In genomic region chr12:4599713-4600112, GRCm38 (mm10) we compare ENCODE assay signal across 28 mouse cellular contexts. TPM values are rescaled to one million over a fixed set of nuclear protein-coding genes. Genes with fewer than 3 reads are reported as not detected.
DNase-seq lines count a peak whose midpoint lies in the region; ATAC-seq and TF ChIP-seq lines count a peak whose summit lies in the region.
"Had no signal": no experiment of that assay in that cellular context is flagged by ENCODE, and none has a peak within 500 bp of the region (broad histone marks: within the 10 kb centered on the region; RNA-seq: fewer than 3 reads in every experiment).

No protein-coding gene starts in this region.

- WGBS in small intestine, adult 2 months, result 58% methylated on average over 4 of the region's 4 CpGs

- no peak for TF ChIP-seq POLR2A in CH12.LX (IDR thresholded peaks at IDR 0.05; ENCODE audit: low read depth, low read length)
- TF ChIP-seq POLR2A in small intestine, adult 2 months (IDR thresholded peaks at IDR 0.05; ENCODE audit: low read depth, low read length), result no peak

- dilution Hi-C loops in CH12.LX (cut with MboI; ENCODE audit: extremely low pct_ligation_motif_present, extremely low pct_unique_long_range_greater_than_20kb, low sequenced_read_pairs), result no loop called here

- peak overlapping the region; percentile 46; the same call in 1 of the 2 replicates for H3K4me2 ChIP-seq in CH12.LX (ENCODE audit: insufficient read depth, low read depth, poor library complexity, severe bottlenecking)
- H3K4me2 ChIP-seq: embryonic facial prominence, embryonic 13.5 days; forebrain, embryonic 13.5 days; heart, embryonic 11.5 days; hindbrain, embryonic 12.5 days had no signal

- peak; percentile 46 for ATAC-seq in granulocyte monocyte progenitor cell, adult 5-6 weeks (replicated peaks; ENCODE audit: poor library complexity, severe bottlenecking)
- ATAC-seq: forebrain, embryonic 13.5 days; forebrain, postnatal 0 days; hindbrain, embryonic 16.5 days had no signal

- TF ChIP-seq CTCF in layer of hippocampus, adult 2 months (conservative IDR thresholded peaks at IDR 0.05), result no peak
- TF ChIP-seq CTCF in CH12.LX (conservative IDR thresholded peaks at IDR 0.05 in 1 of 2, IDR thresholded peaks at IDR 0.05 in 1 of 2; ENCODE audit: low read depth in 2 of 2, low read length in 2 of 2), result no peak
- TF ChIP-seq CTCF in small intestine, adult 2 months (IDR thresholded peaks at IDR 0.05; ENCODE audit: extremely low read depth, insufficient read length, insufficient replicate concordance, low read depth, low read length), result no peak

- TF ChIP-seq RAD21 in CH12.LX (IDR thresholded peaks at IDR 0.05; ENCODE audit: low read depth, low read length), result no peak

- no peaks in the 10 kb centered on the region for H3K27me3 ChIP-seq in CH12.LX (replicated peaks)
- H3K27me3 ChIP-seq in small intestine, adult 2 months (ENCODE audit: control insufficient read depth, insufficient read depth, low read length), result no peaks in the 10 kb centered on the region
- H3K27me3 ChIP-seq: embryonic facial prominence, embryonic 13.5 days; forebrain, embryonic 13.5 days; hindbrain, embryonic 12.5 days; intestine, embryonic 15.5 days had no signal

- H3K79me2 ChIP-seq in CH12.LX (replicated peaks; ENCODE audit: control insufficient read depth, extremely low read depth, insufficient read depth, poor library complexity, severe bottlenecking), result peaks cover 41% of the 10 kb centered on the region

- intact Hi-C loops in left cerebral cortex, postnatal 10 days (cut with DNase I), result no loop called here

- H3K9me3 ChIP-seq in CH12.LX (replicated peaks; ENCODE audit: low read length), result no peaks in the 10 kb centered on the region
- H3K9me3 ChIP-seq: embryonic facial prominence, embryonic 13.5 days; forebrain, embryonic 13.5 days; hindbrain, embryonic 12.5 days; intestine, embryonic 15.5 days had no signal

- H3K4me3 ChIP-seq in layer of hippocampus, adult 2 months, result no peak overlapping the region
- H3K4me3 ChIP-seq in CH12.LX (replicated peaks in 1 of 3; ENCODE audit: low read depth in 2 of 3, low read length in 2 of 3, poor library complexity in 1 of 3), result no peak overlapping the region
- no peak overlapping the region for H3K4me3 ChIP-seq in small intestine, adult 2 months (ENCODE audit: low read depth, low read length)
- H3K4me3 ChIP-seq: embryonic facial prominence, embryonic 13.5 days; forebrain, embryonic 13.5 days; gastrocnemius, adult 2 months; hindbrain, embryonic 12.5 days; intestine, embryonic 15.5 days had no signal

- TF ChIP-seq EP300 in CH12.LX (IDR thresholded peaks at IDR 0.05; ENCODE audit: low read length), result peak; percentile 73

- peaks cover 0 to 13% of the 10 kb centered on the region in 2 experiments for H3K36me3 ChIP-seq in CH12.LX (replicated peaks in 1 of 2; ENCODE audit: control insufficient read depth in 1 of 2, insufficient read depth in 1 of 2, low read length in 1 of 2)
- H3K36me3 ChIP-seq in small intestine, adult 2 months (ENCODE audit: control insufficient read depth, insufficient read depth, low read length), result peaks cover 2% of the 10 kb centered on the region; the same call in 1 of the 2 replicates
- H3K36me3 ChIP-seq: embryonic facial prominence, embryonic 13.5 days; hindbrain, embryonic 12.5 days; intestine, embryonic 15.5 days had no signal

- in situ Hi-C loops in CH12.LX (cut with MboI; ENCODE audit: low pct_ligation_motif_present, low pct_unique_long_range_greater_than_20kb, low sequenced_read_pairs), result no loop called here

- no peak for DNase-seq in layer of hippocampus, adult 2 months (ENCODE audit: low spot score in 2 of 2)
- DNase-seq in layer of hippocampus, adult 9-11 months, result no peak
- peak; percentile 33 for DNase-seq in CH12.LX (ENCODE audit: extremely low read depth)
- no peak for DNase-seq in left cerebral cortex, adult 9 months (ENCODE audit: low spot score in 2 of 2)
- no peak for DNase-seq in left cerebral cortex, postnatal 10 days (ENCODE audit: extremely low spot score in 1 of 2, low spot score in 2 of 2)
- DNase-seq: adrenal gland, adult 8-10 months; B cell, adult 2 months; cerebellum, adult 11-12 months; cerebellum, adult 9-10 months; cerebellum, postnatal 25 days; forebrain, postnatal 0 days; gastrocnemius, adult 2 months; gastrocnemius, postnatal 25 days; heart, adult 11 months; heart, postnatal 36 days; kidney, adult 18-20 months had no signal

- H3K9ac ChIP-seq in CH12.LX (ENCODE audit: insufficient read depth, low read depth), result no peak overlapping the region
- H3K9ac ChIP-seq: embryonic facial prominence, embryonic 13.5 days; forebrain, embryonic 13.5 days; forebrain, postnatal 0 days; hindbrain, embryonic 12.5 days; intestine, embryonic 15.5 days had no signal

- H3K4me1 ChIP-seq in CH12.LX (ENCODE audit: control insufficient read depth in 1 of 2, insufficient read depth in 2 of 2), result peaks cover 11 to 64% of the 10 kb centered on the region in 2 experiments
- peaks cover 6% of the 10 kb centered on the region; the same call in 1 of the 2 replicates for H3K4me1 ChIP-seq in small intestine, adult 2 months (ENCODE audit: control insufficient read depth, insufficient read depth, insufficient read length, low read length)
- H3K4me1 ChIP-seq: embryonic facial prominence, embryonic 13.5 days; hindbrain, embryonic 12.5 days had no signal

- H3K27ac ChIP-seq in layer of hippocampus, adult 2 months, result 0 out of 2 replicates have a peak overlapping the region, but pooled peaks have one; percentile 18
- H3K27ac ChIP-seq in CH12.LX (ENCODE audit: insufficient read depth, low read depth), result no peak overlapping the region
- peak overlapping the region; percentile 34 for H3K27ac ChIP-seq in small intestine, adult 2 months (ENCODE audit: insufficient read depth, low read depth, low read length)
- H3K27ac ChIP-seq: embryonic facial prominence, embryonic 13.5 days; forebrain, embryonic 13.5 days; hindbrain, embryonic 12.5 days had no signal

TF ChIP-seq in CH12.LX, 34 proteins besides CTCF, POLR2A, EP300 and RAD21:
- TF ChIP-seq TCF12 (IDR thresholded peaks at IDR 0.05; ENCODE audit: low read depth, low read length), result no peak
- TF ChIP-seq MEF2A (IDR thresholded peaks at IDR 0.05; ENCODE audit: borderline replicate concordance, low read depth, low read length), result peak; percentile 62; the same call in 1 of the 2 replicates
- no peak for TF ChIP-seq GABPA (IDR thresholded peaks at IDR 0.05; ENCODE audit: insufficient replicate concordance, low read depth, low read length)
- no peak for TF ChIP-seq NRF1 (IDR thresholded peaks at IDR 0.05; ENCODE audit: low read depth, low read length)
- peak; percentile 55; the same call in 1 of the 2 replicates for TF ChIP-seq IRF4 (IDR thresholded peaks at IDR 0.05; ENCODE audit: low read depth, low read length)
- TF ChIP-seq JUN (IDR thresholded peaks at IDR 0.05; ENCODE audit: insufficient read depth, low read depth, low read length), result peak; percentile 27; the same call in 1 of the 2 replicates
- TF ChIP-seq JUND (conservative IDR thresholded peaks at IDR 0.05; ENCODE audit: low read depth, low read length), result peak; percentile 64
- TF ChIP-seq POLR2AphosphoS2 (IDR thresholded peaks at IDR 0.05; ENCODE audit: low read depth, low read length), result no peak
- TF ChIP-seq BHLHE40 (IDR thresholded peaks at IDR 0.05; ENCODE audit: low read depth, low read length), result 0 out of 2 replicates have a peak, but pooled peaks have one; percentile 19

RNA-seq across cellular contexts. Expression of gene Gm3625, which starts 7.0 kb away (rescaled TPM):
- total RNA-seq in layer of hippocampus, adult 2 months (2021), result not detected
- total RNA-seq in CH12.LX (2012; rRNA removed), result not detected in 2 replicates
- total RNA-seq in CH12.LX (2014; rRNA removed), result not detected in 2 replicates
- polyA plus RNA-seq in CH12.LX (2012; ENCODE audit: insufficient read length, low read depth), result not detected in 2 replicates
- total RNA-seq in granulocyte monocyte progenitor cell, adult 5-6 weeks (2014; fragmentation: Nextera tagmentation), result not detected in 2 replicates
- not detected in 2 replicates for total RNA-seq in granulocyte monocyte progenitor cell, adult 5-6 weeks (2017)
- polyA plus RNA-seq in small intestine, adult 2 months (2012; rRNA removed), result not detected in 2 replicates
- not detected for total RNA-seq in left cerebral cortex, postnatal 10 days (2021)
- total RNA-seq: adrenal gland, adult 8-10 months; adrenal gland, postnatal 4 days; ES-E14; forebrain, postnatal 0 days; gastrocnemius, adult 2 months; gastrocnemius, postnatal 25 days; heart, postnatal 36 days had no signal
- polyA plus RNA-seq: cortical plate, adult 2 months; embryonic facial prominence, embryonic 13.5 days; forebrain, embryonic 13.5 days; forebrain, postnatal 0 days; heart, embryonic 11.5 days; heart, embryonic 16.5 days; hindbrain, embryonic 12.5 days; hindbrain, embryonic 16.5 days; intestine, embryonic 15.5 days had no signal

RNA-seq across cellular contexts. Expression of gene Itsn2, which starts 7.3 kb away (rescaled TPM):
- total RNA-seq in layer of hippocampus, adult 2 months (2021), result 100 to 1,000 TPM in 1 of 2 experiments, 10 to 100 TPM in 1; 88.6 to 101 TPM
- 27.9 and 32.3 TPM in 2 replicates for total RNA-seq in CH12.LX (2012; rRNA removed)
- total RNA-seq in CH12.LX (2014; rRNA removed), result 48.1 and 54.1 TPM in 2 replicates
- polyA plus RNA-seq in CH12.LX (2012; ENCODE audit: insufficient read length, low read depth), result 44.4 and 45.6 TPM in 2 replicates
- 61.0 and 119 TPM in 2 replicates for total RNA-seq in granulocyte monocyte progenitor cell, adult 5-6 weeks (2014; fragmentation: Nextera tagmentation)
- total RNA-seq in granulocyte monocyte progenitor cell, adult 5-6 weeks (2017), result 117 and 145 TPM in 2 replicates
- polyA plus RNA-seq in small intestine, adult 2 months (2012; rRNA removed), result 7.2 and 10.2 TPM in 2 replicates
- 10 to 100 TPM; 56.6 to 61.0 TPM for total RNA-seq in left cerebral cortex, postnatal 10 days (2021)
